Mouse (Mus musculus): ENCODE results near the gene BC035947. TPM values are rescaled to one million over a fixed set of nuclear protein-coding genes. Genes with fewer than 3 reads are reported as not detected.

The BC035947 gene
- total and polyA plus RNA-seq, 3 experiments: not detected

DNA sequence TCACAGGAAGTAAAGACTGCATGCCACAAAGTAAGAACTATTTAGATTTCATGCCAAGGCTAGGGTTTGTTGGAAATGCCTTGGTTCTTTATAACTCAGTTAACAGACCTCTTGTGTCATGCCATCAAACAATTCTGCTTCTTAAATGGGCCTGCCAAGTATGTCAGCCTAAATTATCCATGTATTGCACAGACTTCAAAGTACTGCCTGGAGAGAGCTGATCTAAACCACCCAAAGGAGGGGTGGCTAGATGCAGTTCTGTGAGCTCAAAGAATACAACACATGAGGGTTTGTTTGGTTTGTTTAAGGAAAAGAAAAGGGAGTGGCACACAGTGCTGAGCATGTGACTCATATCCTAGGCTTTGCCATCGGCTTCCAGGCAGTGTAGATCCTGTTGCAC, 63.9 kb downstream of the BC035947 start:
- in situ Hi-C loops (cut with MboI; ENCODE audit: low pct_ligation_motif_present, low pct_unique_long_range_greater_than_20kb, low sequenced_read_pairs) (no loop called here), dilution Hi-C loops (cut with MboI; ENCODE audit: extremely low pct_ligation_motif_present, extremely low pct_unique_long_range_greater_than_20kb, low sequenced_read_pairs) (no loop called here)
- Histone ChIP-seq H3K79me2 (replicated peaks; ENCODE audit: control insufficient read depth, extremely low read depth, insufficient read depth, poor library complexity, severe bottlenecking) (peaks cover 7% of the 10 kb centered on the region), H3K36me3 (replicated peaks in 1 of 2; ENCODE audit: control insufficient read depth in 1 of 2, insufficient read depth in 1 of 2, low read length in 1 of 2) (peaks cover 62 to 86% of the 10 kb centered on the region in 2 experiments), H3K9me3 (replicated peaks; ENCODE audit: low read length) (no peaks in the 10 kb centered on the region), H3K4me1 (ENCODE audit: control insufficient read depth in 1 of 2, insufficient read depth in 2 of 2) (peaks cover 6 to 28% of the 10 kb centered on the region in 2 experiments), H3K27me3 (replicated peaks) (no peaks in the 10 kb centered on the region), H3K4me2 (ENCODE audit: insufficient read depth, low read depth, poor library complexity, severe bottlenecking) (no peak overlapping the region), H3K27ac (ENCODE audit: insufficient read depth, low read depth) (no peak overlapping the region), H3K9ac (ENCODE audit: insufficient read depth, low read depth) (no peak overlapping the region), H3K4me3 (replicated peaks in 1 of 3; ENCODE audit: low read depth in 2 of 3, low read length in 2 of 3, poor library complexity in 1 of 3) (no peak overlapping the region)
- TF ChIP-seq TBP (conservative IDR thresholded peaks at IDR 0.05; ENCODE audit: low read depth, low read length) (no peak), ELF1 (IDR thresholded peaks at IDR 0.05; ENCODE audit: low read depth, low read length) (no peak), SIN3A (IDR thresholded peaks at IDR 0.05; ENCODE audit: low read length) (no peak), USF2 (conservative IDR thresholded peaks at IDR 0.05; ENCODE audit: low read depth, low read length) (no peak), CHD1 (IDR thresholded peaks at IDR 0.05; ENCODE audit: low read depth, low read length) (no peak), MYC (IDR thresholded peaks at IDR 0.05; ENCODE audit: low read depth, low read length) (no peak)
- DNase-seq (ENCODE audit: extremely low read depth): no peak

Other genes with a start within 250 kb of the BC035947 start
- gene Sgpp2, start 201.8 kb downstream of the BC035947 start, total RNA-seq (2012; rRNA removed): 0.29 and 0.59 TPM in 2 replicates
- gene Sgpp2, start 201.8 kb downstream of the BC035947 start, total RNA-seq (2014; rRNA removed): 0.12 and 0.16 TPM in 2 replicates
- gene Sgpp2, start 201.8 kb downstream of the BC035947 start, polyA plus RNA-seq (2012; ENCODE audit: insufficient read length, low read depth): 0.72 and 0.87 TPM in 2 replicates
- gene Farsb, start 23.3 kb downstream of the BC035947 start, total RNA-seq (2012; rRNA removed): 114 and 128 TPM in 2 replicates
- gene Farsb, start 23.3 kb downstream of the BC035947 start, total RNA-seq (2014; rRNA removed): 205 and 224 TPM in 2 replicates
- 166 and 180 TPM in 2 replicates for gene Farsb, start 23.3 kb downstream of the BC035947 start, polyA plus RNA-seq (2012; ENCODE audit: insufficient read length, low read depth)
- 0.13 TPM in 1 of 2 replicates, not detected in the other for gene Mogat1, start 1.2 kb downstream of the BC035947 start, total RNA-seq (2012; rRNA removed)
- not detected in 2 replicates for gene Mogat1, start 1.2 kb downstream of the BC035947 start, total RNA-seq (2014; rRNA removed)
- gene Mogat1, start 1.2 kb downstream of the BC035947 start, polyA plus RNA-seq (2012; ENCODE audit: insufficient read length, low read depth): not detected in 2 replicates
- gene Acsl3, start 145.7 kb upstream of the BC035947 start, total RNA-seq (2012; rRNA removed): 19.0 and 21.4 TPM in 2 replicates
- 55.4 and 57.5 TPM in 2 replicates for gene Acsl3, start 145.7 kb upstream of the BC035947 start, total RNA-seq (2014; rRNA removed)
- 24.9 and 25.3 TPM in 2 replicates for gene Acsl3, start 145.7 kb upstream of the BC035947 start, polyA plus RNA-seq (2012; ENCODE audit: insufficient read length, low read depth)
- gene Utp14b, start 145.9 kb upstream of the BC035947 start, total RNA-seq (2012; rRNA removed): 6.9 and 8.9 TPM in 2 replicates
- gene Utp14b, start 145.9 kb upstream of the BC035947 start, total RNA-seq (2014; rRNA removed): 11.4 and 13.0 TPM in 2 replicates
- gene Utp14b, start 145.9 kb upstream of the BC035947 start, polyA plus RNA-seq (2012; ENCODE audit: insufficient read length, low read depth): 10.4 and 11.0 TPM in 2 replicates

All from CH12.LX (cell line).